Mouse (Mus musculus) embryonic facial prominence, embryonic 10.5 days (tissue): ENCODE measurements around the gene Cdk16. TPM values are rescaled to one million over a fixed set of nuclear protein-coding genes. Genes with fewer than 3 reads are reported as not detected.
"Not testable (repeated sequence)": the region's sequence is repeated elsewhere in the genome, so short reads cannot be mapped to it uniquely, and the experiment has no call there.

Source experiments
- DNase-seq: peaks from one replicate; pipeline ENCODE4 v3.0.0-alpha.2; 2017; ENCODE audit warnings: low spot score
- H3K27ac ChIP-seq: fragments of 300-500 bp; sonication (generic); replicated peaks from 2 replicates; pipeline ENCODE4 v1.5.1; 2016; ENCODE audit warnings: mild to moderate bottlenecking
- H3K27me3 ChIP-seq: fragments of 300-500 bp; sonication (generic); replicated peaks from 2 replicates; pipeline ENCODE4 v1.6.1; 2016; ENCODE audit warnings: low read depth, mild to moderate bottlenecking; ENCODE audit not compliant: poor library complexity, severe bottlenecking
- H3K36me3 ChIP-seq: fragments of 300-500 bp; sonication (generic); replicated peaks from 2 replicates; pipeline ENCODE4 v1.6.1; 2016; ENCODE audit warnings: mild to moderate bottlenecking, moderate library complexity
- H3K4me1 ChIP-seq: fragments of 300-500 bp; sonication (generic); 2 replicates; pipeline ENCODE4 v1.6.1; 2016
- H3K4me3 ChIP-seq: fragments of 300-500 bp; sonication (generic); 2 replicates; pipeline ENCODE4 v1.5.1; 2016; ENCODE audit warnings: mild to moderate bottlenecking, moderate library complexity
- H3K9me3 ChIP-seq: fragments of 300-500 bp; sonication (generic); 2 replicates; pipeline ENCODE4 v1.6.1; 2016; ENCODE audit warnings: mild to moderate bottlenecking
- WGBS: fragments of 180-500 bp; shearing (Covaris S2); methylation state at CpG from one replicate; pipeline ENCODE4 v1.1.7; 2016; 5-methylcytosine and 5-hydroxymethylcytosine counted together
- polyA plus RNA-seq: library from polyadenylated mRNA; unstranded; fragments of >200 nt; fragmentation: Nextera tagmentation; extraction: Ambion mirVana; gene quantifications from 2 replicates; pipeline ENCODE4 v1.2.1, GENCODE M21; 2016

Gene Cdk16
- polyA plus RNA-seq, 1 experiment from 2014 or later: 120 TPM

- H3K4me1 ChIP-seq: peaks cover 8% of the 10 kb centered on the region
- H3K9me3 ChIP-seq: peaks cover 9% of the 10 kb centered on the region; the same call in 1 of the 2 replicates
- DNase-seq: no peak
- peaks cover 58% of the 10 kb centered on the region for H3K36me3 ChIP-seq
- WGBS: 79% methylated on average over 1 of the region's 1 CpGs
- H3K27ac ChIP-seq: no peak overlapping the region
- H3K4me3 ChIP-seq: no peak overlapping the region
- H3K27me3 ChIP-seq: no peaks in the 10 kb centered on the region
These were observed 4.9 kb downstream of the Cdk16 start for GRCm38 (mm10) chrX:20692616-20693015.

GRCm38 (mm10) chrX:20695842-20696241 is 8.1 kb downstream of the Cdk16 start:
- WGBS: 93% methylated on average over 4 of the region's 4 CpGs
- no peak overlapping the region for H3K27ac ChIP-seq
- no peak for DNase-seq
- H3K4me3 ChIP-seq: no peak overlapping the region
- no peaks in the 10 kb centered on the region for H3K4me1 ChIP-seq
- H3K36me3 ChIP-seq: peaks cover 79% of the 10 kb centered on the region
- H3K9me3 ChIP-seq: no peaks in the 10 kb centered on the region; the same call in 1 of the 2 replicates
- no peaks in the 10 kb centered on the region for H3K27me3 ChIP-seq

- Histone ChIP-seq H3K27ac (peak within 1 kb of the TSS; percentile 88), H3K27me3 (no peaks in the 10 kb centered on the region), H3K4me1 (no peaks in the 10 kb centered on the region), H3K4me3 (peak within 1 kb of the TSS; percentile 67), H3K36me3 (peaks cover 11% of the 10 kb centered on the region), H3K9me3 (no peaks in the 10 kb centered on the region)
- WGBS: 17% methylated on average over 32 of the region's 32 CpGs
- peak; percentile 79 for DNase-seq
These were observed 16.1 kb downstream of the Cdk16 start, which contains the start of gene Usp11 for GRCm38 (mm10) chrX:20703741-20704290. Gene Usp11 (plus strand): TSS chrX:20703906.

GRCm38 (mm10) chrX:20704295-20705082 is 16.7 kb downstream of the Cdk16 start:
- Histone ChIP-seq H3K4me3 (peak overlapping the region; percentile 67), H3K4me1 (no peaks in the 10 kb centered on the region), H3K36me3 (peaks cover 4% of the 10 kb centered on the region), H3K27ac (peak overlapping the region; percentile 88), H3K9me3 (no peaks in the 10 kb centered on the region), H3K27me3 (no peaks in the 10 kb centered on the region)
- peak; percentile 88 for DNase-seq
- WGBS: 16% methylated on average over 32 of the region's 32 CpGs

- no peaks in the 10 kb centered on the region; the same call in 1 of the 2 replicates for H3K36me3 ChIP-seq
- DNase-seq: no peak
- H3K4me3 ChIP-seq: peak overlapping the region; percentile 67
- no peaks in the 10 kb centered on the region for H3K4me1 ChIP-seq
- H3K27ac ChIP-seq: peak overlapping the region; percentile 88; the same call in 1 of the 2 replicates
- H3K27me3 ChIP-seq: no peaks in the 10 kb centered on the region
- H3K9me3 ChIP-seq: no peaks in the 10 kb centered on the region
- 37% methylated on average over 3 of the region's 3 CpGs for WGBS
These were observed 17.3 kb downstream of the Cdk16 start for GRCm38 (mm10) chrX:20705083-20705402.

- Histone ChIP-seq H3K27me3 (no peaks in the 10 kb centered on the region), H3K9me3 (no peaks in the 10 kb centered on the region), H3K4me1 (no peaks in the 10 kb centered on the region), H3K36me3 (no peaks in the 10 kb centered on the region), H3K4me3 (no peak overlapping the region), H3K27ac (no peak overlapping the region)
- WGBS: 76% methylated on average over 5 of the region's 5 CpGs
- DNase-seq: no peak
These were observed 40.9 kb downstream of the Cdk16 start for GRCm38 (mm10) chrX:20728681-20729080.

- WGBS: 50% methylated on average over 10 of the region's 10 CpGs
- H3K27me3 ChIP-seq, H3K27ac ChIP-seq, H3K36me3 ChIP-seq, H3K4me3 ChIP-seq, H3K4me1 ChIP-seq, H3K9me3 ChIP-seq: not testable (repeated sequence)
- DNase-seq: peak; percentile 8
These were observed 42.3 kb downstream of the Cdk16 start for GRCm38 (mm10) chrX:20730048-20730447.

- no peaks in the 10 kb centered on the region for H3K27me3 ChIP-seq
- no peak for DNase-seq
- no peaks in the 10 kb centered on the region for H3K9me3 ChIP-seq
- no peak overlapping the region for H3K27ac ChIP-seq
- no peaks in the 10 kb centered on the region for H3K4me1 ChIP-seq
- H3K36me3 ChIP-seq: no peaks in the 10 kb centered on the region
- H3K4me3 ChIP-seq: no peak overlapping the region
- 88% methylated on average over 4 of the region's 4 CpGs for WGBS
These were observed 48.7 kb downstream of the Cdk16 start for GRCm38 (mm10) chrX:20736479-20736878.

- DNase-seq: no peak
- no peaks in the 10 kb centered on the region for H3K27me3 ChIP-seq
- no peaks in the 10 kb centered on the region for H3K36me3 ChIP-seq
- no peak overlapping the region for H3K27ac ChIP-seq
- WGBS: 88% methylated on average over 2 of the region's 2 CpGs
- no peaks in the 10 kb centered on the region for H3K4me1 ChIP-seq
- H3K9me3 ChIP-seq: no peaks in the 10 kb centered on the region
- no peak overlapping the region for H3K4me3 ChIP-seq
These were observed 61.1 kb downstream of the Cdk16 start for GRCm38 (mm10) chrX:20748829-20749228.

Other genes with a start within 250 kb of the Cdk16 start
- gene Rgn, start 138.2 kb upstream of the Cdk16 start, polyA plus RNA-seq: 0.17 and 0.45 TPM in 2 replicates
- gene Rbm10, start 70.5 kb upstream of the Cdk16 start, polyA plus RNA-seq: 112 and 113 TPM in 2 replicates
- 174 and 176 TPM in 2 replicates for gene Ndufb11, start 70.3 kb upstream of the Cdk16 start, polyA plus RNA-seq
- 242 and 244 TPM in 2 replicates for gene Uba1, start 29.6 kb upstream of the Cdk16 start, polyA plus RNA-seq
- 59.8 and 60.1 TPM in 2 replicates for gene Usp11, start 16.0 kb downstream of the Cdk16 start, polyA plus RNA-seq
- 95.1 and 99.9 TPM in 2 replicates for gene Araf, start 109.9 kb downstream of the Cdk16 start, polyA plus RNA-seq
- 10.8 and 13.4 TPM in 2 replicates for gene Timp1, start 182.2 kb downstream of the Cdk16 start, polyA plus RNA-seq
- 2.2 and 2.3 TPM in 2 replicates for gene Syn1, start 233.1 kb downstream of the Cdk16 start, polyA plus RNA-seq
- 2.8 and 3.7 TPM in 2 replicates for gene Cfp, start 243.6 kb downstream of the Cdk16 start, polyA plus RNA-seq